Mouse (Mus musculus): Measurements from ENCODE around the gene Tgm1. TPM values are rescaled to one million over a fixed set of nuclear protein-coding genes. Genes with fewer than 3 reads are reported as not detected.

The Tgm1 gene
- polyA plus RNA-seq (2012; rRNA removed) = 1.0 and 1.1 TPM in 2 replicates

GRCm38 (mm10) chr14:55713729-55714122 lies at the start of gene Tgm1:
TSS of gene Tgm1 (minus strand) at chr14:55713926.
- WGBS = 45% methylated on average over 4 of the region's 4 CpGs
- DNase-seq (ENCODE audit: low read depth, low spot score) = no peak

GRCm38 (mm10) chr14:55763166-55763565 lies 49.4 kb upstream of the Tgm1 start:
- DNase-seq (ENCODE audit: low read depth, low spot score) = no peak
- 55% methylated on average over 7 of the region's 7 CpGs for WGBS

GRCm38 (mm10) chr14:55762001-55762821 lies 48.5 kb upstream of the Tgm1 start:
- DNase-seq (ENCODE audit: low read depth, low spot score) = no peak

GRCm38 (mm10) chr14:55761163-55761562 lies 47.4 kb upstream of the Tgm1 start, which contains the start of gene Ltb4r2:
TSS of gene Ltb4r2 (plus strand) at chr14:55761428.
- DNase-seq (ENCODE audit: low read depth, low spot score) = no peak
- WGBS = 93% methylated on average over 6 of the region's 6 CpGs

More at GRCm38 (mm10) chr14:55762001-55762821, 48.5 kb upstream of the Tgm1 start:
- 2% methylated on average over 77 of the region's 77 CpGs for WGBS

GRCm38 (mm10) chr14:55760156-55760555 lies 46.4 kb upstream of the Tgm1 start:
- WGBS = 1% methylated on average over 6 of the region's 6 CpGs
- peak; percentile 43 for DNase-seq (ENCODE audit: low read depth, low spot score)

- 3% methylated on average over 8 of the region's 8 CpGs for WGBS
- DNase-seq (ENCODE audit: low read depth, low spot score) = no peak
Observed at GRCm38 (mm10) chr14:55758363-55758784, 44.6 kb upstream of the Tgm1 start, which contains the start of gene Cideb. TSS of gene Cideb (minus strand) at chr14:55758458.

GRCm38 (mm10) chr14:55757566-55757965 lies 43.8 kb upstream of the Tgm1 start:
- 44% methylated on average over 6 of the region's 6 CpGs for WGBS
- DNase-seq (ENCODE audit: low read depth, low spot score) = no peak

- DNase-seq (ENCODE audit: low read depth, low spot score) = no peak
- WGBS = 86% methylated on average over 10 of the region's 10 CpGs
Observed at GRCm38 (mm10) chr14:55747051-55747847, 33.5 kb upstream of the Tgm1 start.

GRCm38 (mm10) chr14:55745861-55746237 lies 32.1 kb upstream of the Tgm1 start:
- under 1% methylated on average over 31 of the region's 31 CpGs for WGBS
- DNase-seq (ENCODE audit: low read depth, low spot score) = no peak

GRCm38 (mm10) chr14:55745180-55745860 lies 31.6 kb upstream of the Tgm1 start, which contains the start of the genes Dhrs1 and Nop9:
TSS of gene Dhrs1 (minus strand) at chr14:55745690.
TSS of gene Nop9 (plus strand) at chr14:55745693.
- DNase-seq (ENCODE audit: low read depth, low spot score) = no peak
- 1% methylated on average over 48 of the region's 48 CpGs for WGBS

- WGBS = 16% methylated on average over 10 of the region's 10 CpGs
- DNase-seq (ENCODE audit: low read depth, low spot score) = no peak
Observed at GRCm38 (mm10) chr14:55743711-55744110, 30.0 kb upstream of the Tgm1 start.

GRCm38 (mm10) chr14:55737086-55737687 lies 23.5 kb upstream of the Tgm1 start:
- WGBS = 43% methylated on average over 9 of the region's 9 CpGs
- no peak for DNase-seq (ENCODE audit: low read depth, low spot score)

- whole genome bisulfite sequencing = 31% methylated on average over 4 of the region's 4 CpGs
- no peak for DNase-seq (ENCODE audit: low read depth, low spot score)
Observed at GRCm38 (mm10) chr14:55735758-55736157, 22.0 kb upstream of the Tgm1 start.

GRCm38 (mm10) chr14:55735334-55735733 lies 21.6 kb upstream of the Tgm1 start:
- 17% methylated on average over 3 of the region's 3 CpGs for WGBS
- DNase-seq (ENCODE audit: low read depth, low spot score) = no peak

- no peak for DNase-seq (ENCODE audit: low read depth, low spot score)
- 43% methylated on average over 7 of the region's 7 CpGs for WGBS
Observed at GRCm38 (mm10) chr14:55734869-55735268, 21.1 kb upstream of the Tgm1 start.

GRCm38 (mm10) chr14:55733889-55734288 lies 20.2 kb upstream of the Tgm1 start:
- no peak for DNase-seq (ENCODE audit: low read depth, low spot score)
- WGBS = 51% methylated on average over 10 of the region's 10 CpGs

- DNase-seq (ENCODE audit: low read depth, low spot score) = no peak
- WGBS = 73% methylated on average over 7 of the region's 7 CpGs
Observed at GRCm38 (mm10) chr14:55730531-55731032, 16.9 kb upstream of the Tgm1 start.

GRCm38 (mm10) chr14:55730116-55730515 lies 16.4 kb upstream of the Tgm1 start:
- 82% methylated on average over 7 of the region's 7 CpGs for WGBS

More at GRCm38 (mm10) chr14:55730116-55730515, 16.4 kb upstream of the Tgm1 start:
- DNase-seq (ENCODE audit: low read depth, low spot score) = no peak
